Mouse (Mus musculus): ENCODE measurements around the gene Csmd2.

Csmd2 gene

GRCm38 (mm10) chr4:128139991-128140390 is 152.3 kb downstream of the Csmd2 start:
- DNase-seq (ENCODE audit: extremely low read depth, low read depth): no peak

- DNase-seq (ENCODE audit: extremely low read depth, low read depth): no peak
Observed at GRCm38 (mm10) chr4:128141161-128142101, 153.8 kb downstream of the Csmd2 start.

GRCm38 (mm10) chr4:128142279-128142678 is 154.6 kb downstream of the Csmd2 start:
- no peak for DNase-seq (ENCODE audit: extremely low read depth, low read depth)

GRCm38 (mm10) chr4:128143147-128143546 is 155.5 kb downstream of the Csmd2 start:
- no peak for DNase-seq (ENCODE audit: extremely low read depth, low read depth)

GRCm38 (mm10) chr4:128149524-128149923 is 161.9 kb downstream of the Csmd2 start:
- DNase-seq (ENCODE audit: extremely low read depth, low read depth): no peak

GRCm38 (mm10) chr4:128152066-128152465 is 164.4 kb downstream of the Csmd2 start:
- DNase-seq (ENCODE audit: extremely low read depth, low read depth): no peak

- no peak for DNase-seq (ENCODE audit: extremely low read depth, low read depth)
Observed at GRCm38 (mm10) chr4:128153144-128153543, 165.5 kb downstream of the Csmd2 start.

GRCm38 (mm10) chr4:128155226-128155625 is 167.6 kb downstream of the Csmd2 start:
- DNase-seq (ENCODE audit: extremely low read depth, low read depth): no peak

- no peak for DNase-seq (ENCODE audit: extremely low read depth, low read depth)
Observed at GRCm38 (mm10) chr4:128160656-128161055, 173.0 kb downstream of the Csmd2 start.

- DNase-seq (ENCODE audit: extremely low read depth, low read depth): no peak
Observed at GRCm38 (mm10) chr4:128170181-128170580, 182.5 kb downstream of the Csmd2 start.

GRCm38 (mm10) chr4:128171233-128171632 is 183.6 kb downstream of the Csmd2 start:
- no peak for DNase-seq (ENCODE audit: extremely low read depth, low read depth)

- DNase-seq (ENCODE audit: extremely low read depth, low read depth): no peak
Observed at GRCm38 (mm10) chr4:128171701-128172100, 184.0 kb downstream of the Csmd2 start.

- no peak for DNase-seq (ENCODE audit: extremely low read depth, low read depth)
Observed at GRCm38 (mm10) chr4:128178974-128179373, 191.3 kb downstream of the Csmd2 start.

GRCm38 (mm10) chr4:128179581-128179980 is 191.9 kb downstream of the Csmd2 start:
- DNase-seq (ENCODE audit: extremely low read depth, low read depth): no peak

- no peak for DNase-seq (ENCODE audit: extremely low read depth, low read depth)
Observed at GRCm38 (mm10) chr4:128184747-128185146, 197.1 kb downstream of the Csmd2 start.

- DNase-seq (ENCODE audit: extremely low read depth, low read depth): no peak
Observed at GRCm38 (mm10) chr4:128194454-128194853, 206.8 kb downstream of the Csmd2 start.

GRCm38 (mm10) chr4:128217991-128218595 is 230.4 kb downstream of the Csmd2 start:
- DNase-seq (ENCODE audit: extremely low read depth, low read depth): no peak

- no peak for DNase-seq (ENCODE audit: extremely low read depth, low read depth)
Observed at GRCm38 (mm10) chr4:128224453-128224852, 236.8 kb downstream of the Csmd2 start.

- no peak for DNase-seq (ENCODE audit: extremely low read depth, low read depth)
Observed at GRCm38 (mm10) chr4:128227377-128228316, 240.0 kb downstream of the Csmd2 start.

- no peak for DNase-seq (ENCODE audit: extremely low read depth, low read depth)
Observed at GRCm38 (mm10) chr4:128233458-128233857, 245.8 kb downstream of the Csmd2 start.

- no peak for DNase-seq (ENCODE audit: extremely low read depth, low read depth)
Observed at GRCm38 (mm10) chr4:128239113-128239512, 251.5 kb downstream of the Csmd2 start.
